Mouse (Mus musculus) heart, embryonic 12.5 days (tissue): Measurements from ENCODE around the gene Dnlz. TPM values are rescaled to one million over a fixed set of nuclear protein-coding genes. Genes with fewer than 3 reads are reported as not detected.
A peak's percentile ranks its signal among the peaks of the same experiment; 100 is the strongest.

Experiments
- ATAC-seq: fragments of 200-750 bp; cut with Nextera tagmentation; 2 replicates; pipeline ENCODE4 v1.8.0; 2017; ENCODE audit warnings: moderate TSS enrichment, moderate library complexity; ENCODE audit not compliant: insufficient number of reproducible peaks, low FRiP score
- H3K27ac ChIP-seq: fragments of 300-500 bp; sonication (generic); 2 replicates; pipeline ENCODE4 v1.5.1; 2016; ENCODE audit warnings: mild to moderate bottlenecking, moderate library complexity; ENCODE audit not compliant: poor library complexity, severe bottlenecking
- H3K27me3 ChIP-seq: fragments of 300-500 bp; sonication (generic); replicated peaks from 2 replicates; pipeline ENCODE4 v1.6.1; 2016; ENCODE audit warnings: mild to moderate bottlenecking, moderate library complexity
- H3K36me3 ChIP-seq: fragments of 300-500 bp; sonication (generic); 2 replicates; pipeline ENCODE4 v1.6.1; 2016; ENCODE audit warnings: mild to moderate bottlenecking, moderate library complexity
- H3K4me1 ChIP-seq: fragments of 300-500 bp; sonication (generic); replicated peaks from 2 replicates; pipeline ENCODE4 v1.6.1; 2016; ENCODE audit warnings: mild to moderate bottlenecking
- H3K4me2 ChIP-seq: fragments of 300-500 bp; sonication (generic); 2 replicates; pipeline ENCODE4 v1.6.1; 2016; ENCODE audit warnings: mild to moderate bottlenecking, moderate library complexity
- H3K4me3 ChIP-seq: fragments of 300-500 bp; sonication (generic); 2 replicates; pipeline ENCODE4 v1.5.1; 2016; ENCODE audit warnings: mild to moderate bottlenecking
- H3K9ac ChIP-seq: fragments of 300-500 bp; sonication (generic); 2 replicates; pipeline ENCODE4 v1.6.1; 2016; ENCODE audit warnings: mild to moderate bottlenecking, moderate library complexity
- H3K9me3 ChIP-seq: fragments of 300-500 bp; sonication (generic); replicated peaks from 2 replicates; pipeline ENCODE4 v1.6.1; 2016; ENCODE audit warnings: mild to moderate bottlenecking, moderate library complexity
- WGBS: fragments of 180-500 bp; shearing (Covaris S2); methylation state at CpG from one replicate; pipeline ENCODE4 v1.1.7; 2016; 5-methylcytosine and 5-hydroxymethylcytosine counted together
- polyA plus RNA-seq: library from polyadenylated mRNA; unstranded; fragments of >200 nt; fragmentation: Nextera tagmentation; extraction: Ambion mirVana; gene quantifications from 2 replicates; pipeline ENCODE4 v1.2.1, GENCODE M21; 2016

Gene Dnlz
- polyA plus RNA-seq, 1 experiment from 2014 or later, result 31.4 TPM

DNA sequence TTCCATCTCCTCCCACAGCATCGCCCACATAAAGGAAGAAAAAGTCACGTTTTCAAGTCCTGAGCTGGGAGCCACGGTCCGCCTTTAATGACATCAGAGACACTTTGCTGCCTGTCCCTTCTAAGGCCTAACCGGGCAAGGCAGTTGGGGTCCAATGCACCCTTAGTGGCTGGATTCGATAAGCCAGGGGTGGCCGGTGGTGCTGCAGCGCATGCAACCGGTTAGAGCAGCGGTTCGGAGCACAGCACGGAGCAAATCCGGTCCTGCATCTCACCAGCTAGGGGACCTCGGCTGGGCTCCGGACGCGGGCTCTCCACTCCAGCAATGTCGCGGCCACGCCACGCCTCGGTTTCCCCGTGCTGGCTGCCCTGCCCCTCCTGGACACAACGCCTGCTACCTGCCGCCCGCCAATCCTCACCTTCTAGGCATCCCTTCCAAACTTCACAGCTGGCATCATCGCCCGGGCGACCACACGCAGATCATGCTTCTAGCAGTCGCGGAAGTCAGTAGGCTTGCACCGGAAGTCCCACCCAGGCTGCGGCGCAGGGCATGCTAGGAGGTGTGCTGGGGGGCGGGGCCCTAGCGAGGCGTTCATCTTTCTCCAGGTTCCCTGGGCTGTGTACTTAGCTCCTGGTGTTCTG lies 28.3 kb upstream of the Dnlz start, which contains the start of gene Snapc4:
TSS of gene Snapc4 (minus strand) at position 523 of the 641 bp plus-strand sequence.
- H3K4me2 ChIP-seq, result peak within 1 kb of the TSS; percentile 88
- H3K36me3 ChIP-seq, result peaks cover 73% of the 10 kb centered on the region
- peak within 1 kb of the TSS; percentile 80 for H3K9ac ChIP-seq
- peak within 1 kb of the TSS; percentile 3; the same call in 1 of the 2 replicates for H3K27ac ChIP-seq
- H3K9me3 ChIP-seq, result no peaks in the 10 kb centered on the region
- ATAC-seq, result peak; percentile 90
- WGBS, result under 1% methylated on average over 38 of the region's 38 CpGs
- H3K4me3 ChIP-seq, result peak within 1 kb of the TSS; percentile 71
- no peaks in the 10 kb centered on the region; the same call in 1 of the 2 replicates for H3K4me1 ChIP-seq
- H3K27me3 ChIP-seq, result no peaks in the 10 kb centered on the region

DNA sequence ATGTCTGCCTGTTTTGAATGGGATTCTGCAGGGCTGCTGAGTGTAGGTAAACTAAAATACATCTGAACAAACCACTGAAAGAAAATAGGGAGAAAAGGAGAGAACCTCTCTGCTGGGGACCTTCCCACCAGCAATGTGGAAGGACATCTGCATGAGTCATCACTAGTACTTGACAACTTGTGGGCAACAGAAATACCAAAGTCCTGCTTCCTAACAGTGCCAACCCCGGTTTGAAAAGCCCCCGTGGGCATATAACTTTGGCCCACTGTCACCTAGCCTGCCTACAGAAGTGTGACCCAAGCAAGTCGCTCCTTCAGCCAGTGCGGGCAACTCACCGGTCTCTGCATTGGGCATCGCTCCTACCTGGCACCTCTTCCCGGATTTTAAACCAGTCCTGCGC lies 20.5 kb upstream of the Dnlz start:
- Histone ChIP-seq H3K36me3 (peaks cover 97% of the 10 kb centered on the region), H3K27ac (no peak overlapping the region), H3K4me2 (no peak overlapping the region), H3K9me3 (no peaks in the 10 kb centered on the region), H3K4me3 (no peak overlapping the region), H3K27me3 (no peaks in the 10 kb centered on the region), H3K4me1 (no peaks in the 10 kb centered on the region), H3K9ac (no peak overlapping the region)
- WGBS, result 90% methylated on average over 8 of the region's 8 CpGs
- no peak for ATAC-seq

DNA sequence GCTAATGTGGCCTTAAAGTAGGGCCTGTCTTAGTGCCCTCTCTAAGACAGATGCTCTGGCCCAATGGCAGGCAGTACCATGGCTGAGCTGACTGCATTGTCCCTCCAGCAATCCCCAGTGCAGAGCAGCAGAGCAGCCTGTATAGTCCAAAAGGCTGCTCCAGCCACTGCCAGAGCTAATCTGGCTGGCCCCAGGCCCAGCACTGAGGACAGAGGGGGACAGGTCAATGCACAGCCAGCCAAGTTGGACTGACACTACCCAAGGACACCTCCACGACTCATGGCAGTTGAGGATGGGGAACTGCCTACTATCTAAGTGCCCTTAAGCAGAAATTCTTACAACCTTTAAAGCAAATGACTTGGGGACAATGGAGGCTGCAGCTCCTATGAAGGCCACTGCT lies 16.7 kb upstream of the Dnlz start:
- no peak for ATAC-seq
- Histone ChIP-seq H3K27me3 (no peaks in the 10 kb centered on the region), H3K9ac (no peak overlapping the region), H3K4me1 (peaks cover 13% of the 10 kb centered on the region), H3K27ac (no peak overlapping the region), H3K36me3 (peaks cover 94% of the 10 kb centered on the region), H3K4me2 (no peak overlapping the region), H3K9me3 (no peaks in the 10 kb centered on the region), H3K4me3 (no peak overlapping the region)
- WGBS, result 81% methylated on average over 1 of the region's 1 CpGs

DNA sequence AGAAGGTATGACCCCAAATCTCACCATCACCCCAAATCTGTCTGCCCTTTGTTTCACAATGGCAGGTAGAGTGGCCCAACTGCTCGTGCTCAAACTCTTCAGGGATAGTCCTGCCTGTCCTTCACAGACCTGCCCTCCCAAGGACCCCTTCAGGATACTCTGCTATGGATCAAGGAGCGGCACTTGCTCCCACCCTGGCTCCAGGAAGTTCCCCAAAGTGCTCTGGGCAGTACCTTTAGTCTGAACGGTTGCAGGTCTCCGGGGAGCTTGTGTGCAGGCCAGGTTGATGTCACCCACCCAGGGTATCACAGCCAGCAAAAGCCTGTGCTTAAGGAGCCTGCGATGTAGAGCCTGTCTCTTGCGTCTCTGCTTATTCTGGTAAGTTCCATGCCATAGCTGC lies 16.0 kb upstream of the Dnlz start:
- Histone ChIP-seq H3K4me2 (no peak overlapping the region), H3K36me3 (peaks cover 94% of the 10 kb centered on the region), H3K27ac (no peak overlapping the region), H3K4me1 (peaks cover 13% of the 10 kb centered on the region), H3K9me3 (no peaks in the 10 kb centered on the region), H3K4me3 (no peak overlapping the region), H3K9ac (no peak overlapping the region), H3K27me3 (no peaks in the 10 kb centered on the region)
- WGBS, result 90% methylated on average over 6 of the region's 6 CpGs
- ATAC-seq, result no peak

DNA sequence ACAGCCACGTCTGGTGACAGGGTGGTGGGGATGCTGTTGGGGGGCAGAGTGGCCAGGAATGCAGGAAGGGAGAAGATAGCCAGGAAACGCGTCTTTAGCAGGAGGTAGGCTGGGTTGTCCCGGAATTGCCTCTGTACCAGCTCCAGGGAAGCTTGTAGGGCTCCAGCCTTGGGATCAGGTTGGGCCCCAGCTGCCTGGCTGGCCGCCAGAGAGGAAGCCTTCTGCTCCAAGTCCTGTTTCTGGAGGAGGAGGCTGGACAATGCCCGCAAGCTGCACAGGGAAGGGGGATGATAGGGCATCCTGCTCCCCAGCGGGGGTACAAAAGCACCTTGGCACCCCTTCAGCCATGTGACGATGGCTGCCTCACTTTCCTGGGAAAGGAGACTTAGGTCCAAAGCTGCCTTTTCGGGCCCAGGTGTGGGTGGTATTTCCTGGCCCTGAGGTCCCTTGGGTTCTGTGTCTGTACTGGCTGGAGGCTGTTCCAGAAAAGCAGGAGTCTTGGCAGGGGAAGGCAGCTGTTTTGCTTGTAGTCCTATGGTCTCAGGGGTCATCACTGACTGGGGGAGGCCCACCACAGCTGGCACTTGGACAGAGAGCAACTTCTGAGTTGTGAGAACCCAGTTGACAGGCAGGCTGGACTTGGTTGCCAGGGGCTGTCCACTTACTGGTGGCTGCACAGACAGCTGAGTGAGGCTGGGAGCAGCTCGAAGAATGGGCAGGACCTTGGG lies 13.0 kb upstream of the Dnlz start:
- H3K4me2 ChIP-seq, result no peak overlapping the region
- no peak overlapping the region for H3K4me3 ChIP-seq
- WGBS, result 62% methylated on average over 10 of the region's 10 CpGs
- H3K9ac ChIP-seq, result peak overlapping the region; percentile 25; the same call in 1 of the 2 replicates
- 0 out of 2 replicates have a peak, but pooled peaks have one; percentile 46 for ATAC-seq
- H3K36me3 ChIP-seq, result peaks cover 71% of the 10 kb centered on the region
- H3K27me3 ChIP-seq, result no peaks in the 10 kb centered on the region
- peak overlapping the region; percentile 10; the same call in 1 of the 2 replicates for H3K27ac ChIP-seq
- no peaks in the 10 kb centered on the region for H3K9me3 ChIP-seq
- H3K4me1 ChIP-seq, result peaks cover 13% of the 10 kb centered on the region

DNA sequence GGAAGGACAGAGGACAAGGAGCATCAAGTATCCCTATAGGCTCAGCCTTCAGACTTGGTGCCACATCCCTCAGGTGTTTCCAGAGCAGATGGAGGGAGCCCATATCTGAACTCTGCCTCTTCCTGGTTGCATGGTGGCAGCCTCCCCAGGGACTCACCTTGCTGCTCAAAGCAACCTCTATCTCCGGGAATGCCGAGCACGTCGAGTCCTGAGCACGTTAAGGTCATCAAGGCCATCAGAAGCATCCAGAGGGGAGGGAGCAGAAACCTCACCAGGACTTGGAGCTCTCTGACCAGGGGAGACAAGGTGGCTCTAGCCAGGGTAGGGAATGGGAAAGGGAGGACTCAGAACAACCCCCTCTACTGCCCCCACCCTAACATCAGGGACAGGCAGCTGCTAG lies 11.6 kb upstream of the Dnlz start:
- WGBS, result 70% methylated on average over 5 of the region's 5 CpGs
- H3K4me1 ChIP-seq, result peaks cover 13% of the 10 kb centered on the region
- 0 out of 2 replicates have a peak overlapping the region, but pooled peaks have one; percentile 8 for H3K9ac ChIP-seq
- ATAC-seq, result no peak
- no peaks in the 10 kb centered on the region for H3K9me3 ChIP-seq
- H3K4me2 ChIP-seq, result no peak overlapping the region
- no peaks in the 10 kb centered on the region for H3K27me3 ChIP-seq
- no peak overlapping the region for H3K4me3 ChIP-seq
- H3K27ac ChIP-seq, result no peak overlapping the region
- H3K36me3 ChIP-seq, result peaks cover 57% of the 10 kb centered on the region

DNA sequence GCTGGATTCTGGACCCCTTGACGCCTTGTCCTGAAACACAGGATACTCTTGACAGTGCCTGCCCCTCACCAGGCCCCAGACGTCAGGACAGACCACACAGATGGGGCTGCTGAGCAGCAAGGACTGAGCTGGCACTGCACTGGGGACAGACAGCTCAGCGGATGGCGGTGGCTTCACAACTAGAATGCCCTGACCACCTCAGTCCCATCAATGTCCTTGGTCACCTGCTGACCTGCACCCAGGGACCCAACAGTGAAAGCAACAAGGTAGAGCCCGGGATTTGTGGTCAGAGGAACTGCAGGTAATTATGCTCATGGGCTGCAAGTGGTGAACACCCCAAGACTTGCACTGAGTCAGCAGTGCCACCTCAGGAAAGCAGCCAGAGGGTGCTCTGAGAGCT lies 11.1 kb upstream of the Dnlz start:
- no peaks in the 10 kb centered on the region for H3K9me3 ChIP-seq
- H3K36me3 ChIP-seq, result peaks cover 52% of the 10 kb centered on the region
- no peak overlapping the region for H3K4me3 ChIP-seq
- H3K4me1 ChIP-seq, result peaks cover 13% of the 10 kb centered on the region
- H3K27me3 ChIP-seq, result no peaks in the 10 kb centered on the region
- 75% methylated on average over 5 of the region's 5 CpGs for whole genome bisulfite sequencing
- 0 out of 2 replicates have a peak overlapping the region, but pooled peaks have one; percentile 8 for H3K9ac ChIP-seq
- no peak overlapping the region for H3K4me2 ChIP-seq
- H3K27ac ChIP-seq, result no peak overlapping the region
- no peak for ATAC-seq

DNA sequence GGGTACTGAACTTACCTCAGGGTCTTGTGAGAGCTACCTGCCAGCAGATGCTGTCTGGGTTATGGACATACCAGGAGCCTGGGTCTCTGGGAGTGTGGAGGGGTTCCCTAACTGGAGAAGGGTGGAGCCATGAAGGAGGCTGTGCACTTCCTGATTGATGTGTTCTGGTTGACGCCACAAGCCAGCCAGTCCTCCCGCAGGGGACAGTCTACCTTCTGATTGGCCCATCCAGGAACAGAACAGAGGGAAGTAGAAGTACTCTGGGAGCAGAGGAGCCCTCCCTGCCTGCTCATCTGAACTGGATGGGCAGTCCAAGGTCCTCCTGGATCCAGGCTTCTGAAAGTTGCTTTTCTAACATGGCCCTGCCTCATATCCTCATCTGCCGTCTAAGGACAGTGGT lies 8.9 kb upstream of the Dnlz start, which contains the start of gene Card9:
TSS of gene Card9 (minus strand) at position 147 of the 400 bp plus-strand sequence.
- Histone ChIP-seq H3K4me2 (no peak within 1 kb of the TSS), H3K27me3 (no peaks in the 10 kb centered on the region), H3K4me3 (no peak within 1 kb of the TSS), H3K9me3 (no peaks in the 10 kb centered on the region), H3K36me3 (peaks cover 30% of the 10 kb centered on the region), H3K4me1 (peaks cover 13% of the 10 kb centered on the region), H3K27ac (no peak within 1 kb of the TSS), H3K9ac (no peak within 1 kb of the TSS)
- ATAC-seq, result no peak
- WGBS, result 52% methylated on average over 3 of the region's 3 CpGs

DNA sequence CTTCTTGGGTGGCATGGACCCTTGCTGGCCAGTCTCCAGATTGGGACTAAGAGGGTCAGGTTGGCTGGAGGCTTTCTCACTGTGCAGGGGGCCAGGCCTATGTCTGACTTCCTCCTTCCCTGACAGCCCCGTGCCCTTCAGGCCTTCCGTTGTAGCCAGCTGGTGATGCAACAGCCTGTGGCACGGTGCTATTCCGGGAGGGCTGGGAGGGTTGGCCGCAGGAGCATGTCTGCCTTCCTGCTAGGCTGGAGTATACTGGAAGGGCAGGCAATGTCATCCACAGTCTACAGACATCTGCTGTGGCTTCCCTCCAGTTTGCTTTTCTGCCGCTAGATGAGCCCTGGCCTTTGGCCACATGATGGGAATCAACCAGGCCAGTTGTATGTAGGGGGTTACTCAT lies 8.1 kb upstream of the Dnlz start:
- no peak for ATAC-seq
- whole genome bisulfite sequencing, result 72% methylated on average over 6 of the region's 6 CpGs
- Histone ChIP-seq H3K27me3 (no peaks in the 10 kb centered on the region), H3K4me1 (peaks cover 7% of the 10 kb centered on the region), H3K4me3 (no peak overlapping the region), H3K27ac (no peak overlapping the region), H3K4me2 (no peak overlapping the region), H3K36me3 (peaks cover 23% of the 10 kb centered on the region), H3K9me3 (no peaks in the 10 kb centered on the region), H3K9ac (no peak overlapping the region)

DNA sequence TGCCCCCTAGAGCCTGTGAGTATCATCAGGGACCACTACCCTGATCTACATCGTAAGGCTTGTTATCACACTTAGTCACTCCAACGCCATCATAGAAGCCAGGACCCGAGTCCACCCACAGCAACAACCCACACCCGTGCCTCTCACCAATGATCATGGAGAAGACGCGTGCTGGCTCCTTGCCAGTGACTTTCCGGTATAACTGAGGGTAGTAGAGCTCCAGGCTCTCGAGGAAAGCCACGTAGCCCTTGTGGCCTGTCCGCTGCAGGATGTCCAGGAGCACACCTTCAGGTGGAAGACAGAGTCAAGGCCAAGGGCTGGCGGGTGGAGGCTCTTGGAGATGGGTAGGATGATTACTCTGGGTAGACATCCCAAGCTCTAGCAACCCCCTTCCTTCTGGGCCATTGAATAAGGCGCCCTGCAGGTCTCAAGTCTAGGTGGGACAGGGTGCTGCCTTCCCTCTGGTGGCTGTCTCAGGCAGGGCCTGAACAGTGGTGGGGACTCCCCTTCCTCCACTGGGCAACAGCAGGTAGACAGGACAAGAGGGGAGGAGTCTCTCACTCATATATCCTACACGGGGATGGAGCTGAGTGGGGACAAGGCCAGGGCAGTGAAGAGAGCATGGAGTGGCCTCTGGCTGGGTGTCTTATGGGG lies 6.9 kb upstream of the Dnlz start:
- Histone ChIP-seq H3K36me3 (peaks cover 14% of the 10 kb centered on the region), H3K9ac (no peak overlapping the region), H3K9me3 (no peaks in the 10 kb centered on the region), H3K27ac (no peak overlapping the region), H3K27me3 (0 out of 2 replicates have a peak, but pooled peaks cover under 1% of the 10 kb centered on the region), H3K4me2 (no peak overlapping the region), H3K4me1 (no peaks in the 10 kb centered on the region), H3K4me3 (no peak overlapping the region)
- ATAC-seq, result peak; percentile 18; the same call in 1 of the 2 replicates
- WGBS, result 82% methylated on average over 13 of the region's 13 CpGs

DNA sequence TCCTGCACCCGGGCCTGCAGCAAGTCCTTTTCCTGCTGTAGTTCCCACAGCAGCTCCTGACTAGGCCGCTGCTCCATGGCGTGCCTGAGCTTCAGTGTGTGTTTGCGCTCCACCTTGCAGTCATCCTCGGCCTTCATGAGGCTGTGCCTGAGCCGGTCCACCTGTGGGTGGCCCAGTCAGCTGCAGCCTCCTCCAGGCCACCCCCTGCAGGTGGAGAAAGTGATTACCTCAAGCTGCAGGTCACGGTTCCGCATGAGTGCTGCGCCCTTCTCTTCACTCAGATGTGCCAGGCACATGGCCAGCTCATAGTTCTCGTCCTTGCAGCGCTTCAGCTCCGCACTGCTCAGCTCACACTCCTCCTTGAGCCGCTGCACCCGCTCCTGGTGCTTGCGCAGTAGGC lies 5.6 kb upstream of the Dnlz start:
- no peak overlapping the region for H3K27ac ChIP-seq
- ATAC-seq, result no peak
- H3K4me3 ChIP-seq, result no peak overlapping the region
- no peaks in the 10 kb centered on the region for H3K9me3 ChIP-seq
- H3K36me3 ChIP-seq, result peaks cover under 1% of the 10 kb centered on the region
- WGBS, result 53% methylated on average over 15 of the region's 15 CpGs
- 0 out of 2 replicates have a peak, but pooled peaks cover 6% of the 10 kb centered on the region for H3K27me3 ChIP-seq
- H3K9ac ChIP-seq, result no peak overlapping the region
- peaks cover 5% of the 10 kb centered on the region; the same call in 1 of the 2 replicates for H3K4me1 ChIP-seq
- no peak overlapping the region for H3K4me2 ChIP-seq
